Mouse (Mus musculus): ENCODE measurements around the gene Cdon.

GRCm38 (mm10) chr9:35434340-35434739, 13.4 kb downstream of the Cdon start:
- TF ChIP-seq POLR2A (IDR thresholded peaks at IDR 0.05; ENCODE audit: insufficient read length, low read depth) (no peak), POLR2AphosphoS2 (IDR thresholded peaks at IDR 0.05; ENCODE audit: insufficient read length, low read depth) (no peak), USF1 (IDR thresholded peaks at IDR 0.05; ENCODE audit: low read depth) (no peak), TCF3 (IDR thresholded peaks at IDR 0.05; ENCODE audit: insufficient read length, low read depth) (no peak), MAX (IDR thresholded peaks at IDR 0.05; ENCODE audit: low read depth) (no peak)
